Mouse (Mus musculus) testis, adult 2 months (tissue): ENCODE measurements around the gene Dlgap1.

ENCODE experiments used
- CTCF ChIP-seq: fragments of 200-500 bp; IDR thresholded peaks from 2 replicates; pipeline ENCODE4 v1.5.1; 2012; ENCODE audit warnings: low read depth, mild to moderate bottlenecking, inconsistent platforms, low read length, moderate library complexity; ENCODE audit not compliant: control insufficient read depth, insufficient read depth, insufficient replicate concordance
- POLR2A ChIP-seq: fragments of 200-500 bp; IDR thresholded peaks from 2 replicates; pipeline ENCODE4 v1.6.1; 2012; ENCODE audit warnings: low read depth, mild to moderate bottlenecking, inconsistent platforms, low read length, moderate library complexity; ENCODE audit not compliant: control insufficient read depth

GRCm38 (mm10) chr17:70815001-70815400 is 846.1 kb downstream of the Dlgap1 start:
- TF ChIP-seq CTCF (no peak), POLR2A (no peak)
